Mouse (Mus musculus): ENCODE results near the gene Pex11b.

- TF ChIP-seq POLR2A (IDR thresholded peaks at IDR 0.05; ENCODE audit: low read depth, low read length) (no peak), CTCF (IDR thresholded peaks at IDR 0.05; ENCODE audit: extremely low read depth, insufficient read depth, insufficient read length, insufficient replicate concordance) (no peak)
Observed at GRCm38 (mm10) chr3:96635906-96636305, 730 bp downstream of the Pex11b start.
